Mouse (Mus musculus): ENCODE results near the gene Cabp1. TPM values are rescaled to one million over a fixed set of nuclear protein-coding genes. Genes with fewer than 3 reads are reported as not detected.

Gene Cabp1
- polyA plus RNA-seq, 1 experiment from 2014 or later: 0.44 TPM

GRCm38 (mm10) chr5:115156401-115156800, 37.8 kb downstream of the Cabp1 start:
- H3K9ac ChIP-seq (ENCODE audit: low read length): peak overlapping the region; percentile 96
- peaks cover 7% of the 10 kb centered on the region; the same call in 1 of the 2 replicates for H3K4me1 ChIP-seq (replicated peaks; ENCODE audit: control insufficient read depth, insufficient read depth)
- H3K36me3 ChIP-seq (ENCODE audit: control insufficient read depth, insufficient read depth, low read length): no peaks in the 10 kb centered on the region
- no peak for ATAC-seq (ENCODE audit: low FRiP score, low TSS enrichment)
- WGBS: 31% methylated on average over 7 of the region's 7 CpGs
- H3K27me3 ChIP-seq (ENCODE audit: control insufficient read depth, insufficient read depth, low read length): no peaks in the 10 kb centered on the region
- DNase-seq (ENCODE audit: low spot score): no peak
- TF ChIP-seq CTCF (IDR thresholded peaks at IDR 0.05; ENCODE audit: low read depth): no peak
- no peak for TF ChIP-seq EP300 (optimal IDR thresholded peaks at IDR 0.05)
- peak overlapping the region; percentile 97 for H3K27ac ChIP-seq (replicated peaks)
- peak overlapping the region; percentile 72 for H3K4me2 ChIP-seq (replicated peaks; ENCODE audit: low read depth)
- peak overlapping the region; percentile 95 for H3K4me3 ChIP-seq (ENCODE audit: low read depth, low read length)
- H3K9me3 ChIP-seq (ENCODE audit: control insufficient read depth, low read length): no peaks in the 10 kb centered on the region

GRCm38 (mm10) chr5:115155831-115156230, 38.4 kb downstream of the Cabp1 start:
- TF ChIP-seq EP300 (optimal IDR thresholded peaks at IDR 0.05) (no peak), CTCF (IDR thresholded peaks at IDR 0.05; ENCODE audit: low read depth) (no peak)
- Histone ChIP-seq H3K4me3 (ENCODE audit: low read depth, low read length) (peak overlapping the region; percentile 95), H3K36me3 (ENCODE audit: control insufficient read depth, insufficient read depth, low read length) (peaks cover 2% of the 10 kb centered on the region; the same call in 1 of the 2 replicates), H3K27ac (replicated peaks) (peak overlapping the region; percentile 97), H3K4me2 (replicated peaks; ENCODE audit: low read depth) (peak overlapping the region; percentile 72), H3K9me3 (ENCODE audit: control insufficient read depth, low read length) (no peaks in the 10 kb centered on the region), H3K4me1 (replicated peaks; ENCODE audit: control insufficient read depth, insufficient read depth) (peaks cover 7% of the 10 kb centered on the region; the same call in 1 of the 2 replicates), H3K27me3 (ENCODE audit: control insufficient read depth, insufficient read depth, low read length) (no peaks in the 10 kb centered on the region), H3K9ac (ENCODE audit: low read length) (peak overlapping the region; percentile 53; the same call in 1 of the 2 replicates)
- WGBS: 30% methylated on average over 5 of the region's 5 CpGs
- peak; percentile 49 for ATAC-seq (ENCODE audit: low FRiP score, low TSS enrichment)
- peak; percentile 82 for DNase-seq (ENCODE audit: low spot score)

GRCm38 (mm10) chr5:115155156-115155631, 39.0 kb downstream of the Cabp1 start:
- peak overlapping the region; percentile 97 for H3K27ac ChIP-seq (replicated peaks)
- H3K9ac ChIP-seq (ENCODE audit: low read length): peak overlapping the region; percentile 53
- H3K4me3 ChIP-seq (ENCODE audit: low read depth, low read length): peak overlapping the region; percentile 19; the same call in 1 of the 2 replicates
- TF ChIP-seq EP300 (optimal IDR thresholded peaks at IDR 0.05): no peak
- TF ChIP-seq CTCF (IDR thresholded peaks at IDR 0.05; ENCODE audit: low read depth): no peak
- peak overlapping the region; percentile 72 for H3K4me2 ChIP-seq (replicated peaks; ENCODE audit: low read depth)
- H3K9me3 ChIP-seq (ENCODE audit: control insufficient read depth, low read length): no peaks in the 10 kb centered on the region
- no peak for ATAC-seq (ENCODE audit: low FRiP score, low TSS enrichment)
- no peaks in the 10 kb centered on the region for H3K27me3 ChIP-seq (ENCODE audit: control insufficient read depth, insufficient read depth, low read length)
- peaks cover 7% of the 10 kb centered on the region; the same call in 1 of the 2 replicates for H3K4me1 ChIP-seq (replicated peaks; ENCODE audit: control insufficient read depth, insufficient read depth)
- DNase-seq (ENCODE audit: low spot score): peak; percentile 41
- 21% methylated on average over 13 of the region's 13 CpGs for WGBS
- peaks cover 5% of the 10 kb centered on the region; the same call in 1 of the 2 replicates for H3K36me3 ChIP-seq (ENCODE audit: control insufficient read depth, insufficient read depth, low read length)

- 25% methylated on average over 8 of the region's 8 CpGs for whole genome bisulfite sequencing
- no peaks in the 10 kb centered on the region for H3K9me3 ChIP-seq (ENCODE audit: control insufficient read depth, low read length)
- H3K27me3 ChIP-seq (ENCODE audit: control insufficient read depth, insufficient read depth, low read length): no peaks in the 10 kb centered on the region
- DNase-seq (ENCODE audit: low spot score): no peak
- no peak overlapping the region for H3K4me3 ChIP-seq (ENCODE audit: low read depth, low read length)
- no peak for ATAC-seq (ENCODE audit: low FRiP score, low TSS enrichment)
- TF ChIP-seq EP300 (optimal IDR thresholded peaks at IDR 0.05) (no peak), CTCF (IDR thresholded peaks at IDR 0.05; ENCODE audit: low read depth) (no peak)
- no peak overlapping the region; the same call in none of the 2 replicates for H3K27ac ChIP-seq (replicated peaks)
- peaks cover 26% of the 10 kb centered on the region for H3K36me3 ChIP-seq (ENCODE audit: control insufficient read depth, insufficient read depth, low read length)
- H3K9ac ChIP-seq (ENCODE audit: low read length): no peak overlapping the region
- peaks cover 7% of the 10 kb centered on the region; the same call in 1 of the 2 replicates for H3K4me1 ChIP-seq (replicated peaks; ENCODE audit: control insufficient read depth, insufficient read depth)
- no peak overlapping the region for H3K4me2 ChIP-seq (replicated peaks; ENCODE audit: low read depth)
Measured at GRCm38 (mm10) chr5:115152132-115152956, 41.8 kb downstream of the Cabp1 start.

- TF ChIP-seq CTCF (IDR thresholded peaks at IDR 0.05; ENCODE audit: low read depth): no peak
- no peak for TF ChIP-seq EP300 (optimal IDR thresholded peaks at IDR 0.05)
- H3K9me3 ChIP-seq (ENCODE audit: control insufficient read depth, low read length): no peaks in the 10 kb centered on the region
- H3K4me1 ChIP-seq (replicated peaks; ENCODE audit: control insufficient read depth, insufficient read depth): peaks cover 7% of the 10 kb centered on the region; the same call in 1 of the 2 replicates
- no peak overlapping the region for H3K4me2 ChIP-seq (replicated peaks; ENCODE audit: low read depth)
- WGBS: 82% methylated on average over 13 of the region's 13 CpGs
- no peaks in the 10 kb centered on the region for H3K27me3 ChIP-seq (ENCODE audit: control insufficient read depth, insufficient read depth, low read length)
- H3K9ac ChIP-seq (ENCODE audit: low read length): no peak overlapping the region
- no peak overlapping the region for H3K4me3 ChIP-seq (ENCODE audit: low read depth, low read length)
- no peak for DNase-seq (ENCODE audit: low spot score)
- ATAC-seq (ENCODE audit: low FRiP score, low TSS enrichment): no peak
- H3K27ac ChIP-seq (replicated peaks): no peak overlapping the region
- H3K36me3 ChIP-seq (ENCODE audit: control insufficient read depth, insufficient read depth, low read length): peaks cover 27% of the 10 kb centered on the region
Measured at GRCm38 (mm10) chr5:115151457-115151856, 42.7 kb downstream of the Cabp1 start.

- TF ChIP-seq EP300 (optimal IDR thresholded peaks at IDR 0.05) (no peak), CTCF (IDR thresholded peaks at IDR 0.05; ENCODE audit: low read depth) (no peak)
- DNase-seq (ENCODE audit: low spot score): no peak
- WGBS: 80% methylated on average over 5 of the region's 5 CpGs
- H3K4me1 ChIP-seq (replicated peaks; ENCODE audit: control insufficient read depth, insufficient read depth): peaks cover 7% of the 10 kb centered on the region; the same call in 1 of the 2 replicates
- H3K4me2 ChIP-seq (replicated peaks; ENCODE audit: low read depth): no peak overlapping the region
- no peak overlapping the region for H3K9ac ChIP-seq (ENCODE audit: low read length)
- no peak overlapping the region for H3K27ac ChIP-seq (replicated peaks)
- H3K27me3 ChIP-seq (ENCODE audit: control insufficient read depth, insufficient read depth, low read length): no peaks in the 10 kb centered on the region
- H3K4me3 ChIP-seq (ENCODE audit: low read depth, low read length): no peak overlapping the region
- H3K36me3 ChIP-seq (ENCODE audit: control insufficient read depth, insufficient read depth, low read length): peaks cover 27% of the 10 kb centered on the region
- H3K9me3 ChIP-seq (ENCODE audit: control insufficient read depth, low read length): no peaks in the 10 kb centered on the region
- ATAC-seq (ENCODE audit: low FRiP score, low TSS enrichment): no peak
Measured at GRCm38 (mm10) chr5:115150991-115151390, 43.2 kb downstream of the Cabp1 start.

Measured in stomach, postnatal 0 days (tissue).